Mouse (Mus musculus): ENCODE measurements around the gene Ube2h.

- TF ChIP-seq POLR2A (IDR thresholded peaks at IDR 0.05; ENCODE audit: borderline replicate concordance, insufficient read depth, low read length), result no peak
- TF ChIP-seq CTCF (IDR thresholded peaks at IDR 0.05; ENCODE audit: borderline replicate concordance, insufficient read depth, low read depth, low read length), result no peak
Observed at GRCm38 (mm10) chr6:30236564-30236963, 67.8 kb downstream of the Ube2h start.
